Mouse (Mus musculus) Muller cell, postnatal 12 days (primary cell): ENCODE results near the gene Olfr214.
A peak's percentile ranks its signal among the peaks of the same experiment; 100 is the strongest.
"Not testable (repeated sequence)": the region's sequence is repeated elsewhere in the genome, so short reads cannot be mapped to it uniquely, and the experiment has no call there.

Source experiments
- DNase-seq: peaks from one replicate; pipeline ENCODE4 v3.0.0-alpha.2; 2015; ENCODE audit errors: inconsistent ontology term

Gene Olfr214

GRCm38 (mm10) chr6:116553935-116554334 lies at the start of gene Olfr214:
Gene Olfr214, plus strand, starts transcription at chr6:116554235.
- DNase-seq: no peak

GRCm38 (mm10) chr6:116506302-116507003 lies 47.6 kb upstream of the Olfr214 start, which contains the start of gene Olfr212:
Gene Olfr212, plus strand, starts transcription at chr6:116506516.
- not testable (repeated sequence) for DNase-seq

GRCm38 (mm10) chr6:116514832-116515231 lies 39.2 kb upstream of the Olfr214 start:
- DNase-seq: no peak

- no peak for DNase-seq
Observed at GRCm38 (mm10) chr6:116538156-116538555, 15.9 kb upstream of the Olfr214 start, which contains the start of gene Olfr213. Gene Olfr213, plus strand, starts transcription at chr6:116538456.

GRCm38 (mm10) chr6:116542500-116542899 lies 11.5 kb upstream of the Olfr214 start:
- no peak for DNase-seq

- not testable (repeated sequence) for DNase-seq
Observed at GRCm38 (mm10) chr6:116550841-116551240, 3.2 kb upstream of the Olfr214 start, which contains the start of gene Gm5580. Gene Gm5580, plus strand, starts transcription at chr6:116551141.

GRCm38 (mm10) chr6:116554952-116555351 lies 917 bp downstream of the Olfr214 start:
- DNase-seq: no peak

- DNase-seq: peak; percentile 7
Observed at GRCm38 (mm10) chr6:116569834-116570233, 15.8 kb downstream of the Olfr214 start.

GRCm38 (mm10) chr6:116584095-116584494 lies 30.1 kb downstream of the Olfr214 start, which contains the start of gene Olfr215:
Gene Olfr215, minus strand, starts transcription at chr6:116584195.
- DNase-seq: peak; percentile 75

- DNase-seq: not testable (repeated sequence)
Observed at GRCm38 (mm10) chr6:116600969-116601368, 46.9 kb downstream of the Olfr214 start.

GRCm38 (mm10) chr6:116607230-116607629 lies 53.2 kb downstream of the Olfr214 start:
- no peak for DNase-seq
